Mouse (Mus musculus) heart, embryonic 11.5 days (tissue): Measurements from ENCODE around the gene Gstm5. TPM values are rescaled to one million over a fixed set of nuclear protein-coding genes. Genes with fewer than 3 reads are reported as not detected.

Experiments used
- ATAC-seq: fragments of 200-750 bp; cut with Nextera tagmentation; replicated peaks from 2 replicates; pipeline ENCODE4 v1.8.0; 2017; ENCODE audit warnings: moderate library complexity; ENCODE audit not compliant: insufficient number of reproducible peaks, low FRiP score, low TSS enrichment
- H3K27ac ChIP-seq: fragments of 300-500 bp; sonication (generic); 2 replicates; pipeline ENCODE4 v1.5.1; 2014; ENCODE audit warnings: mild to moderate bottlenecking, low read depth, low read length
- H3K27me3 ChIP-seq: fragments of 300-500 bp; sonication (generic); 2 replicates; pipeline ENCODE4 v1.6.1; 2014; ENCODE audit warnings: mild to moderate bottlenecking, low read length, mixed read lengths; ENCODE audit not compliant: control insufficient read depth, insufficient read depth
- H3K36me3 ChIP-seq: fragments of 300-500 bp; sonication (generic); 2 replicates; pipeline ENCODE4 v1.6.1; 2014; ENCODE audit warnings: mild to moderate bottlenecking, low read length, moderate library complexity, mixed read lengths; ENCODE audit not compliant: control insufficient read depth, insufficient read depth
- H3K4me1 ChIP-seq: fragments of 300-500 bp; sonication (generic); 2 replicates; pipeline ENCODE4 v1.6.1; 2014; ENCODE audit warnings: low read length; ENCODE audit not compliant: control insufficient read depth, insufficient read depth
- H3K4me2 ChIP-seq: fragments of 300-500 bp; sonication (generic); 2 replicates; pipeline ENCODE4 v1.6.1; 2014; ENCODE audit warnings: mild to moderate bottlenecking, moderate library complexity
- H3K4me3 ChIP-seq: fragments of 300-500 bp; sonication (generic); 2 replicates; pipeline ENCODE4 v1.5.1; 2014; ENCODE audit warnings: low read depth, low read length
- H3K9ac ChIP-seq: fragments of 300-500 bp; sonication (generic); 2 replicates; pipeline ENCODE4 v1.6.1; 2014; ENCODE audit warnings: mild to moderate bottlenecking, low read depth, low read length, moderate library complexity
- H3K9me3 ChIP-seq: fragments of 300-500 bp; sonication (generic); replicated peaks from 2 replicates; pipeline ENCODE4 v1.6.1; 2016; ENCODE audit warnings: low read length; ENCODE audit not compliant: control insufficient read depth
- WGBS: fragments of 180-500 bp; shearing (Covaris S2); extraction: QIAGEN DNeasy Blood & Tissue Kit; methylation state at CpG from one replicate; pipeline ENCODE4 v1.1.7; 2014; ENCODE audit not compliant: insufficient replicate concordance; 5-methylcytosine and 5-hydroxymethylcytosine counted together
- polyA plus RNA-seq: library from polyadenylated mRNA; unstranded; fragments of >200 nt; fragmentation: Nextera tagmentation; extraction: Ambion mirVana; gene quantifications from 2 replicates; pipeline ENCODE4 v1.2.1, GENCODE M21; 2014

Gene Gstm5
- polyA plus RNA-seq, 1 experiment from 2014 or later = 131 TPM

DNA sequence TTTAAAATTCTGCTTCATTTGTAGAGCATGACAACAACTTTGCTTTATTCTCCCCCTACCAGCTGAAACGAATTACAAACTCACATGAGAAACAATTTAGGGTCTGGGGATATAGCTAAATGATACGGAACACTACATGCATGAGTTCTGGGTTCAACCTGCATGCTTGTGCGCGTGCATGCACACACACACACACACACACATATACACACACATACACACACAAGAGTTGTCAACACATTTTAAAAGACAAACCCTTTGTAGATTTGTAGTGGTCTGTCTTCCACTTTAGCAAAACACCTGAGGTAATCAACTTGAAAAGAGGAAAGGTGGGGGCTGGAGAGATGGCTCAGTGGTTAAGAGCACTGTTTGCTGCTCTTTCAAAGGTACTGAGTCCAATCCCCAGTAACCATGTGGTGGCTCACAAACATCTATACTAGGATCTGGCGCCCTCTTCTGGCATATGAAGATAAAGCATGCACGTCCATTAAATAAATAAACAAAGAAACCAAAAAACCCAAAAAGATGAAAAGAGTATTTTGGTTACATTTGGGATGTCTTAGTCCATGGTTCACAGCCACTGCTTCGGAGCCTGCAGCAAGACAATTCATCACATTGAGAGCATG, 22.3 kb downstream of the Gstm5 start:
- H3K4me2 ChIP-seq = no peak overlapping the region
- no peak for ATAC-seq
- H3K4me3 ChIP-seq = no peak overlapping the region
- no peaks in the 10 kb centered on the region for H3K36me3 ChIP-seq
- H3K9ac ChIP-seq = no peak overlapping the region
- no peaks in the 10 kb centered on the region; the same call in 1 of the 2 replicates for H3K27me3 ChIP-seq
- 56% methylated on average over 7 of the region's 7 CpGs for WGBS
- no peaks in the 10 kb centered on the region for H3K9me3 ChIP-seq
- no peak overlapping the region for H3K27ac ChIP-seq
- no peaks in the 10 kb centered on the region for H3K4me1 ChIP-seq

DNA sequence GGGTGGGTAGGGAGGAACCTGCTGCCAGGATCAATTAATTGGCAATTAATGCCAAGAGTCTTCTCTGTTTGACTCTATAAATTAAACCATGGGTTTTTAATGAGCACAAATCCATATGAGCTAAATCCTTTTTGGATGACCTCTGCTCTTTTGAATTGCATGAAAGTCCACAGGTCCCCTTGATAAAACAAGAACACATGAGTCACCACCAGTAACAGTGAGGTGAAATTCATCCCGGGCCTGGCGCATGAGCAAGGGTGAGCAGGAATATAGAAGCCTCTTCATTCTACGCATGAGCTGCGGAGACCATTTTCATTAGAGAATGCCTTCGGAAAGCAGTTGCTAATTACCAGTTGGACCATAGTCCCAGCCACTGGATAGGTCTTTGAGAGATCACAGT, 24.7 kb downstream of the Gstm5 start:
- no peak overlapping the region for H3K4me2 ChIP-seq
- H3K27me3 ChIP-seq = no peaks in the 10 kb centered on the region; the same call in 1 of the 2 replicates

DNA sequence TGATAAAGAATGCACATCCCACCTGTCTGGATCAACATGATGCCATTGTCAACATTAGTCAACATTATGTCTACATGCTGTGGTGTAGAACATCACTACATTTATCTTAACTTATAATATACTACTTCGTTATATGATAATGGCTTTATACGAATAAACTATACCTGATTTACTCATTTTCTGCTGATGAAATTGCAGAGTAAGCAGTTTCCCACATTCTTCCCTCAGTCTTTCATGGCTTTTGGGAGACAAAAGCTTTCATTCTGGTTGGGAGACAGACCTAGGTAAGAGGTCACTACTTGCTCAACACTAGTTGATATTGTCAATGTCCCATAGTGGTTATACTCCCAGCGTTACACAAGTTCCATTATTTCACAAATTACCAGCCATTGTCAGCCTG, 29.7 kb downstream of the Gstm5 start:
- ATAC-seq = no peak
- no peaks in the 10 kb centered on the region; the same call in 1 of the 2 replicates for H3K27me3 ChIP-seq
- WGBS = 80% methylated on average over 3 of the region's 3 CpGs
- H3K36me3 ChIP-seq = no peaks in the 10 kb centered on the region
- no peaks in the 10 kb centered on the region for H3K9me3 ChIP-seq
- no peak overlapping the region for H3K4me2 ChIP-seq
- H3K4me3 ChIP-seq = no peak overlapping the region
- no peak overlapping the region for H3K27ac ChIP-seq
- no peaks in the 10 kb centered on the region for H3K4me1 ChIP-seq
- no peak overlapping the region for H3K9ac ChIP-seq

More for the DNA sequence above, 24.7 kb downstream of the Gstm5 start:
- Histone ChIP-seq H3K27ac (no peak overlapping the region), H3K9ac (no peak overlapping the region), H3K4me1 (no peaks in the 10 kb centered on the region), H3K36me3 (no peaks in the 10 kb centered on the region), H3K4me3 (no peak overlapping the region), H3K9me3 (no peaks in the 10 kb centered on the region)
- WGBS = 83% methylated on average over 5 of the region's 5 CpGs
- no peak for ATAC-seq

DNA sequence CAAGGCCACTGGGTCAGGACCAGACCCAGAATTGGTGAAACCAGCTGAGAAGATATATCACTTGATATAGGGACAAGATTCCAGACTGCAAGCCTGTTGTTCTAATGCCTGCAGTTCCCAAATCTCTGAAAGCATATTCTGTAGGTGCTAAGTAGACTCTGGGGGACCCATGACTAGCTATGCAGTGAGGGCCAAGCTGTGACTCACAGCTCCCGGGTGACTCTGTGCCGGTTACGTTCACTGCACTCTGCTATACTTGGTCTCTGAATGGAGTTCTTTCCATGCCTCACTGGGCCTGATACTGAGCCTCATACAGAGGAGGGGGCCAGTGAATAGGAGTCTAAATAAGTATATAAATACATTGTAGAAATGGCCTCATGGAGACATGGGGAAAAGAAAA, 32.2 kb downstream of the Gstm5 start:
- Histone ChIP-seq H3K4me2 (no peak overlapping the region), H3K36me3 (no peaks in the 10 kb centered on the region), H3K4me1 (0 out of 2 replicates have a peak, but pooled peaks cover 3% of the 10 kb centered on the region), H3K27me3 (no peaks in the 10 kb centered on the region), H3K4me3 (no peak overlapping the region), H3K9me3 (no peaks in the 10 kb centered on the region), H3K9ac (no peak overlapping the region), H3K27ac (no peak overlapping the region)
- no peak for ATAC-seq
- WGBS = 79% methylated on average over 3 of the region's 3 CpGs

DNA sequence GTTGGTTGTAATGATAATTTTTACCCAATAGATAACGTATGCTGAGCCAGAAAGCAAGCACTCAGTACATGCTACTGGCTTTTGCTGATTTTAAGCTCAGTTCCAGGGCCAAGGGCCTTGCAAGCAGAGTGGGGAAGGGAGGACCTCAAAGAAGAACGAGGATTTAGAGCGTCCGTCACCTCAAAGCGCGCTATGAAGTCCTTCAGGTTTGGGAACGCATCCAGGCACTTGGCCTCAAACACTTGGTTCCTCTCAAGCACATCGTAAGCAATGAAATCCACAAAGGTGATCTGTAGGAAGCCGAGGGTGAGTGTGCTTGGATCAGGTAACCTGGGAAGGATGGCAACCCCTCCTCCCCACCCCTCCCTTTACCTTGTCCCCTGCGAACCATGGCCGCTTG, 33.1 kb downstream of the Gstm5 start:
- Histone ChIP-seq H3K27ac (no peak overlapping the region), H3K4me3 (no peak overlapping the region), H3K36me3 (no peaks in the 10 kb centered on the region), H3K9ac (no peak overlapping the region), H3K4me2 (no peak overlapping the region), H3K9me3 (no peaks in the 10 kb centered on the region), H3K27me3 (no peaks in the 10 kb centered on the region), H3K4me1 (0 out of 2 replicates have a peak, but pooled peaks cover 3% of the 10 kb centered on the region)
- WGBS = 83% methylated on average over 11 of the region's 11 CpGs
- no peak for ATAC-seq

DNA sequence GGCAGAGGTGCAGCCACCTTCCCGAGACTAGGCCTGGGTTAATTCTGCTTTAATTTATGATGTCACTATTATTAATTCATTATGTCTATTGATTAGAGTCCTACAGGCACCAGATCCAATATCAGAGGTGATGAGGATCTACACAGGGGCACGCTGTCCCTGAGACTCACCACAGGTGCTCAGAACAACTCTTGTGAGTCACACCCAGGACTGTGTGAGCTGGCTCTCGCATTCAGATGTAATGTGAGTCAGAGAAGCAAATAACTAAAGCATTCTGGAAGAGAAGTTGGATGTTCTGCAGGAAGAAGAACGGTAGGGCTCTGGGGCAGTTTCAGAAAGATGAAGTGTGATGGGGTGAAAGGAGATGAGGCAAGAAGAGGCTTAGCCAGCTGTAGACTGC, 33.6 kb downstream of the Gstm5 start:
- no peak overlapping the region for H3K4me3 ChIP-seq
- H3K27me3 ChIP-seq = no peaks in the 10 kb centered on the region
- H3K4me1 ChIP-seq = 0 out of 2 replicates have a peak, but pooled peaks cover 3% of the 10 kb centered on the region
- H3K4me2 ChIP-seq = no peak overlapping the region
- WGBS = 75% methylated on average over 4 of the region's 4 CpGs
- ATAC-seq = no peak
- no peak overlapping the region for H3K9ac ChIP-seq
- no peak overlapping the region for H3K27ac ChIP-seq
- H3K9me3 ChIP-seq = no peaks in the 10 kb centered on the region
- no peaks in the 10 kb centered on the region for H3K36me3 ChIP-seq

DNA sequence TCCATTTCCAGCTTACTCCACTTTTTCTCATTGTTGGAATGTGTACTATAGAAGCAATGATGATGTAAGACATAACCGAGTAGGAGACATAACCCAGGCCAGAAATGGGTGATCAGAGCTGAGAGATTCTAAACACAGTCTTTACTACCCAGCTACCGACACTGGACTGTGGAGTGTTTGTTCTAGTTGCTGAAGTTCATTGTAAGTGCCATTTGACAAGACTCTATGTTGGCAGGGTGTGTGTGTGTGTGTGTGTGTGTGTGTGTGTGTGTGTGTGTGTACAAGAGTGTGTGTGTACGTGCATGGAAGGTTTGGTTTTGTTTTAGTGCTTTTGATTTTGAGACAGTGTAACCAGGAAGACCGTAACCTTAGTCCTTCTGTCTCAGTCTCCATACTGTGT, 34.1 kb downstream of the Gstm5 start:
- Histone ChIP-seq H3K4me2 (no peak overlapping the region), H3K36me3 (no peaks in the 10 kb centered on the region), H3K4me1 (peaks cover 3% of the 10 kb centered on the region; the same call in 1 of the 2 replicates), H3K27ac (no peak overlapping the region), H3K9ac (no peak overlapping the region), H3K27me3 (no peaks in the 10 kb centered on the region), H3K4me3 (no peak overlapping the region), H3K9me3 (no peaks in the 10 kb centered on the region)
- no peak for ATAC-seq
- WGBS = 83% methylated on average over 4 of the region's 4 CpGs

DNA sequence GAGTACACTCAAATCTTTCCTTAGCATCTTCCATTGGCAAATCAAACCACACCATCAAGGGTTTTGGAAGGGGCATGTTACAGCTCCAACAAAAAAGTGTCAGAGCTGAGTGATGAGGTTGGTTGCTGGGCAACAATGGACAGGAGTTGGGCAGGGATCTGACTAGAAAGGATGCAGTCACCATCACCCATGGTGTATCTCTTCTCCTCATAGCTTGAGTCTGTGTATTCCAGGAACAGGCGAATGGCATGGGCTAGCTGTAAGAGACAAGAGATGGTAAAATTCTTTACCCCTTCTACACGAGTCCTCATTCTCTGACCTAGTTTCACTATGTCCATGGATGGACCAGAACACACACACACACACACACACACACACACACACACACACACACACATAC, 35.5 kb downstream of the Gstm5 start:
- no peak for ATAC-seq
- Histone ChIP-seq H3K27me3 (no peaks in the 10 kb centered on the region), H3K9ac (peak overlapping the region; percentile 58; the same call in 1 of the 2 replicates)

DNA sequence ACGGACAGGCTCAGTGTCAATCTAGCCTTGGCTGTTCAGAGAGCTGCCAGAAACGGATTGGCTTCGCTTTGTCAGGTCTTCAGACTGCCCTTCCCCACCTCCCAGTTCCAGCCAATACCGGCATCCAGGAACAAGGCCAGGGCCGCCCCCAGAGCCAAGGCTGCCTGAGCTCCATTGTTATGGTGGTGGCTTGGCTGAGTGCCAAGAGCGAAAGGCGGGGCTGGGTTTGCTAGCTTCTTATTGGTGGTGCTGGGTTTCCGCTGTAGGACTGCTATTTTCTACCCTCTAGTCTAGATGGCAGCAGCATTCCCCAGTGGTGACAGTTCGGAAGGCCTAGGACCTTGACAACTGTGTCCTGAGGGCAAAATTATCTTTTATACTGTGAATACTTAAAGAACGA, 36.0 kb downstream of the Gstm5 start, which contains the start of gene Gstm7:
Gene Gstm7, minus strand, starts transcription at position 148 of the 400 bp plus-strand sequence.
- H3K36me3 ChIP-seq = no peaks in the 10 kb centered on the region
- H3K4me3 ChIP-seq = peak within 1 kb of the TSS; percentile 37
- WGBS = 3% methylated on average over 10 of the region's 10 CpGs
- H3K27me3 ChIP-seq = no peaks in the 10 kb centered on the region
- H3K27ac ChIP-seq = peak within 1 kb of the TSS; percentile 64
- no peaks in the 10 kb centered on the region for H3K9me3 ChIP-seq
- H3K4me1 ChIP-seq = peaks cover 3% of the 10 kb centered on the region; the same call in 1 of the 2 replicates
- H3K4me2 ChIP-seq = peak within 1 kb of the TSS; percentile 68
- peak within 1 kb of the TSS; percentile 58; the same call in 1 of the 2 replicates for H3K9ac ChIP-seq
- peak; percentile 88 for ATAC-seq

More for the DNA sequence above, 35.5 kb downstream of the Gstm5 start:
- 63% methylated on average over 2 of the region's 2 CpGs for WGBS
- Histone ChIP-seq H3K36me3 (no peaks in the 10 kb centered on the region), H3K4me1 (peaks cover 3% of the 10 kb centered on the region; the same call in 1 of the 2 replicates), H3K27ac (peak overlapping the region; percentile 64), H3K4me2 (peak overlapping the region; percentile 68), H3K4me3 (peak overlapping the region; percentile 37), H3K9me3 (no peaks in the 10 kb centered on the region)
